Mouse (Mus musculus): Measurements from ENCODE around the gene Atp6v1e2. TPM values are rescaled to one million over a fixed set of nuclear protein-coding genes. Genes with fewer than 3 reads are reported as not detected.

Gene Atp6v1e2
- polyA plus RNA-seq, 1 experiment: 0.48 TPM

DNA sequence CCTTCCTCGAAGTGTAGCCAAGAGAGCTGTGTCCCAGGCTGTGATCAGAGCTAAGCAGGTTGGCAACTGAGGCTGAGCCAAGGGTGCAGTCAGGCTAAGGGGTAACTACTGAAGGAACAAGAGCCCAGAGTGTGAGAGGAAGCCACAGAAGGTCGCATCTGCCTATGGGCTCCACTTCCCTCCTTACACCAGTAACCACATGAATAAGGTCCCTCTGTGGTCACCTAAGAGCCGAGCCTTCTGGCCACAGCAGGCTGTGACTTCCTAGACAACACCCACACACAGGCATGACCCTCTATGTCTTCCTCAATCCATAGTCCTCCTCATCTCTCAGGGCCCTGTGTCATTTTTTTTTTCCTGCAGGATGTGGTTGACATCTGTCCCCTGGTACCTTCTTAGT lies 43.5 kb downstream of the Atp6v1e2 start:
- H3K27ac ChIP-seq (ENCODE audit: insufficient read depth, low read length): no peak overlapping the region
- no peak overlapping the region for H3K9ac ChIP-seq (ENCODE audit: low read depth, poor library complexity, severe bottlenecking)
- no peaks in the 10 kb centered on the region for H3K9me3 ChIP-seq (replicated peaks; ENCODE audit: control insufficient read depth, insufficient read depth, low read length, poor library complexity, severe bottlenecking)
- no peak overlapping the region for H3K4me3 ChIP-seq (ENCODE audit: low read depth, low read length)
- H3K36me3 ChIP-seq (ENCODE audit: control insufficient read depth, insufficient read depth, low read length, poor library complexity, severe bottlenecking): no peaks in the 10 kb centered on the region
- no peaks in the 10 kb centered on the region for H3K4me1 ChIP-seq (ENCODE audit: control insufficient read depth, insufficient read depth, low read length)
- TF ChIP-seq CTCF (IDR thresholded peaks at IDR 0.05; ENCODE audit: low read depth, low read length): no peak
- no peak for TF ChIP-seq EP300 (IDR thresholded peaks at IDR 0.05; ENCODE audit: insufficient read depth, low read depth, low read length)
- TF ChIP-seq POLR2A (IDR thresholded peaks at IDR 0.05; ENCODE audit: insufficient read depth, low read length): no peak
- H3K27me3 ChIP-seq (ENCODE audit: control insufficient read depth, insufficient read depth, low read length, poor library complexity, severe bottlenecking): no peaks in the 10 kb centered on the region

DNA sequence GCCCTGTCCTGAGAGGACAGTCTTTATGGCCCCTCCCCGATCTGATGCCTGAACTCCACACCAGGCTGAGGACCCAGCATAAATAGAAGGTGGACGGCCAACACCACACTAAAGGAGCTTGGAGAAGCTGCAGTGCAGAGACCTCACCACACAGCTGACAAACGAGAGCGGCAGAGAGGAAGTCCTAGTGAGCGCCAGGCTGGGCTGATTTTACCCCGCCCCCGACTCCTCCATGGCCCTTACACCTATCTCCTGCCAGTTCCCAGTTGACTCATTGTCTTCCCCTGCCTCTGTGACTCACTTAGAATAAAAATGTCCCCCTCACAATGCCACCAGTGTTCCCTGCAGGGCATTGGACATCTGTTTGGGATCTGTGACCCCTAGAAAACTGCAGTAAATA lies 44.1 kb downstream of the Atp6v1e2 start:
- Histone ChIP-seq H3K9ac (ENCODE audit: low read depth, poor library complexity, severe bottlenecking) (no peak overlapping the region), H3K4me3 (ENCODE audit: low read depth, low read length) (no peak overlapping the region), H3K27ac (ENCODE audit: insufficient read depth, low read length) (no peak overlapping the region), H3K27me3 (ENCODE audit: control insufficient read depth, insufficient read depth, low read length, poor library complexity, severe bottlenecking) (no peaks in the 10 kb centered on the region), H3K4me1 (ENCODE audit: control insufficient read depth, insufficient read depth, low read length) (no peaks in the 10 kb centered on the region), H3K36me3 (ENCODE audit: control insufficient read depth, insufficient read depth, low read length, poor library complexity, severe bottlenecking) (no peaks in the 10 kb centered on the region), H3K9me3 (replicated peaks; ENCODE audit: control insufficient read depth, insufficient read depth, low read length, poor library complexity, severe bottlenecking) (no peaks in the 10 kb centered on the region)
- TF ChIP-seq POLR2A (IDR thresholded peaks at IDR 0.05; ENCODE audit: insufficient read depth, low read length) (no peak), CTCF (IDR thresholded peaks at IDR 0.05; ENCODE audit: low read depth, low read length) (no peak), EP300 (IDR thresholded peaks at IDR 0.05; ENCODE audit: insufficient read depth, low read depth, low read length) (no peak)

DNA sequence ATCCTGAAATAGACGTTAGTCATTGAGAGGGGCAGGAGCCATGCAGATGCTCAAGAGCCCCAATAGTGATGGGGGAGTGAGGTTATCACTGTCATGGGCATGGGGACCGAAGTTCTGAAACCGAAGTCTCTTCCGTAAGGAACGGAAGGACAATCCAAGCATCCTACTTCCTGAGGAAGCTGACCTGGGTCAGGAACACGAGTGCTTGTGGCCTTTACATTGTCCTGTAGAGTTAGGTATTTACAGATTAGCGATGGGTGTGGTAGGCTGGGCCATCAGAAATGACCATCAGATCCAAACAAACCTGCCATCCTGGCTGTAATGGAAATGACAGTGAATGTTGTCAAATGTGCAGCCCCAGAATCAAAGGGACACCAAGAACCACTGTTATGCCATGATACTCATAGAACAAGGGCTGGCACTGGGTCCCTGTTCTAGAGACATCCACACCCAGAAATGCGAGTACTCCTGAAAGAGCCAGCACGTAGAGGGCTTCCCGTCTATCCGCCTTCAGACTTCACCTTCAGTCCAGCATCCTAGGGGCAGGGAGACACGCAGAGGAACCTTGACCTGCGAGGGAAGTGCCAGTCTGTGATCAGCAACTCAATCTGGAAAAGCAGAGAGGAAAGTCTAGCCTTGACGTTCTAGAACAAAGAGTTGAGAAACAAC lies 45.2 kb downstream of the Atp6v1e2 start:
- no peak overlapping the region for H3K9ac ChIP-seq (ENCODE audit: low read depth, poor library complexity, severe bottlenecking)
- H3K27ac ChIP-seq (ENCODE audit: insufficient read depth, low read length): no peak overlapping the region
- no peaks in the 10 kb centered on the region for H3K36me3 ChIP-seq (ENCODE audit: control insufficient read depth, insufficient read depth, low read length, poor library complexity, severe bottlenecking)
- TF ChIP-seq CTCF (IDR thresholded peaks at IDR 0.05; ENCODE audit: low read depth, low read length): no peak
- no peak for TF ChIP-seq EP300 (IDR thresholded peaks at IDR 0.05; ENCODE audit: insufficient read depth, low read depth, low read length)
- no peak for TF ChIP-seq POLR2A (IDR thresholded peaks at IDR 0.05; ENCODE audit: insufficient read depth, low read length)
- H3K4me1 ChIP-seq (ENCODE audit: control insufficient read depth, insufficient read depth, low read length): no peaks in the 10 kb centered on the region
- no peaks in the 10 kb centered on the region for H3K27me3 ChIP-seq (ENCODE audit: control insufficient read depth, insufficient read depth, low read length, poor library complexity, severe bottlenecking)
- no peaks in the 10 kb centered on the region for H3K9me3 ChIP-seq (replicated peaks; ENCODE audit: control insufficient read depth, insufficient read depth, low read length, poor library complexity, severe bottlenecking)
- H3K4me3 ChIP-seq (ENCODE audit: low read depth, low read length): no peak overlapping the region

DNA sequence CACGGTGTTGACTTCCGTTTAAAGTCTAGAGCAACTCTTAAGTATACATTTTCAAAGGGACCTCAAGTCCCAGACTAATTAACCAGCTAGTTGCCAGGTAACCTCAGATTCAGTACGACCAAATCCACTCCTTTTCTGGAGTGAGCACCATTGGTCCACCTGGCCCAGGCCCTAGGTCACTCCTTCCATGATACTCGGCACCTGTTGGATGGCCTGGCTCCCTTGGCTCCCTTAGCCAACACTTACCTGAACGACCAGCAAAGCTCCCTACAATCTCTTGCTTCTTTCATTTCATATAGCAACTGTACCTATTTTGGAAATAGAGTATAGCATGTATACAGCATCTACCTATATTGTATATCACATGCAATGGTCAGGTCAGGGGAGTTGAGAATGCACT lies 47.1 kb downstream of the Atp6v1e2 start:
- Histone ChIP-seq H3K4me1 (ENCODE audit: control insufficient read depth, insufficient read depth, low read length) (no peaks in the 10 kb centered on the region), H3K4me3 (ENCODE audit: low read depth, low read length) (no peak overlapping the region), H3K36me3 (ENCODE audit: control insufficient read depth, insufficient read depth, low read length, poor library complexity, severe bottlenecking) (no peaks in the 10 kb centered on the region), H3K9ac (ENCODE audit: low read depth, poor library complexity, severe bottlenecking) (no peak overlapping the region), H3K27me3 (ENCODE audit: control insufficient read depth, insufficient read depth, low read length, poor library complexity, severe bottlenecking) (no peaks in the 10 kb centered on the region), H3K27ac (ENCODE audit: insufficient read depth, low read length) (no peak overlapping the region), H3K9me3 (replicated peaks; ENCODE audit: control insufficient read depth, insufficient read depth, low read length, poor library complexity, severe bottlenecking) (no peaks in the 10 kb centered on the region)
- no peak for TF ChIP-seq EP300 (IDR thresholded peaks at IDR 0.05; ENCODE audit: insufficient read depth, low read depth, low read length)
- TF ChIP-seq POLR2A (IDR thresholded peaks at IDR 0.05; ENCODE audit: insufficient read depth, low read length): no peak
- TF ChIP-seq CTCF (IDR thresholded peaks at IDR 0.05; ENCODE audit: low read depth, low read length): no peak

DNA sequence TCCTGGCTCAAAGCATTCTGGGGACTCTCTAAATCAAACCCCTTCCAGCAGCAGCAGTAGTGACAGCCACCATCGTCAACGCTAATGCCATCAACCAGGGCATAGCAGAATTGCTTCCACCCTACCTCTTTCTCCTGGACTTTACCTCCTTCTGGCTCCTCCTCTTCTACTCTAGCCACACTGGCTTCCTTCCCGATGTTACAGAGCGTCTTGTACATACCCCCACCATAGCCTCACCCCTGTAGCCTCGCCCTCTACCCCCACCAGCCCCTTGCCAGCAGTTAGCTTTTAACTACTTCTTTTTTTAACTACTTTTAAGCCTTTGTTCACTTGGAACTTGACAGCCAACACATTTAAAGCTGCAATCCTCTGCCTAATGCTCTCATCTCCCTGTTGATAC lies 47.9 kb downstream of the Atp6v1e2 start:
- Histone ChIP-seq H3K27ac (ENCODE audit: insufficient read depth, low read length) (no peak overlapping the region), H3K27me3 (ENCODE audit: control insufficient read depth, insufficient read depth, low read length, poor library complexity, severe bottlenecking) (no peaks in the 10 kb centered on the region), H3K9me3 (replicated peaks; ENCODE audit: control insufficient read depth, insufficient read depth, low read length, poor library complexity, severe bottlenecking) (no peaks in the 10 kb centered on the region), H3K4me3 (ENCODE audit: low read depth, low read length) (no peak overlapping the region), H3K4me1 (ENCODE audit: control insufficient read depth, insufficient read depth, low read length) (no peaks in the 10 kb centered on the region), H3K36me3 (ENCODE audit: control insufficient read depth, insufficient read depth, low read length, poor library complexity, severe bottlenecking) (no peaks in the 10 kb centered on the region), H3K9ac (ENCODE audit: low read depth, poor library complexity, severe bottlenecking) (no peak overlapping the region)
- TF ChIP-seq EP300 (IDR thresholded peaks at IDR 0.05; ENCODE audit: insufficient read depth, low read depth, low read length) (no peak), CTCF (IDR thresholded peaks at IDR 0.05; ENCODE audit: low read depth, low read length) (no peak), POLR2A (IDR thresholded peaks at IDR 0.05; ENCODE audit: insufficient read depth, low read length) (no peak)

DNA sequence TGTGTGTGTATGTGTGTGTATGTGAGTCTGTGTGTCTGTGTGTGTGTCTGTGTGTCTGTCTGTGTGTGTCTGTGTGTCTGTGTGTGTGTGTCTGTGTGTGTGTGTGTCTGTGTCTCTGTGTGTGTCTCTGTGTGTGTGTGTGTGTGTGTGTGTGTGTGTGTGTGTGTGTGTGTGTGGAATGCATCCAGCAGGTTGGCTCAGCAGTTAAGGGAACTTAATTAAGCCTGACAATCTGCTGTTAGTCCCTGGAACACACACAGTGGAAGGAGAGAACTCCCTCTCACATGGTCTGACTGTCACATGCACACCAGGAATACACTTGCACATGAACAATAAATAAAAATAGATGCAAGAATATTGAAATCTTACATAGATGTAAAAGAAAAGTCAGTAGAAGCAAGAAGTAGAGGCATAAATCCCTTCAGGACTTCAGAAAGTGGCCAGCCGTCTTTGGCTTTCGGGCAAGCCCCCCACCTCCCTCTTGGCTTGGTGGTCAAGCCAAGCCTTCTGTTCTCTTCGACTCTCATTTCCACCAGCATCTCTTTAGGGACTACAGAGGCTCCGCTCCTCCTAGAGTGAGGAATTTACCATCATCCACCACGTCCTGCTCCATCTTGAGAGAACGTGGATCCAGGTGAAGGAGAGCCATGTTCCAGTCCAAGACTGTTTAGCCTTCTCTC lies 50.1 kb downstream of the Atp6v1e2 start:
- H3K4me3 ChIP-seq (ENCODE audit: low read depth, low read length): no peak overlapping the region
- no peaks in the 10 kb centered on the region for H3K27me3 ChIP-seq (ENCODE audit: control insufficient read depth, insufficient read depth, low read length, poor library complexity, severe bottlenecking)
- no peak overlapping the region for H3K9ac ChIP-seq (ENCODE audit: low read depth, poor library complexity, severe bottlenecking)
- H3K27ac ChIP-seq (ENCODE audit: insufficient read depth, low read length): no peak overlapping the region
- H3K4me1 ChIP-seq (ENCODE audit: control insufficient read depth, insufficient read depth, low read length): no peaks in the 10 kb centered on the region
- no peaks in the 10 kb centered on the region for H3K36me3 ChIP-seq (ENCODE audit: control insufficient read depth, insufficient read depth, low read length, poor library complexity, severe bottlenecking)
- no peaks in the 10 kb centered on the region for H3K9me3 ChIP-seq (replicated peaks; ENCODE audit: control insufficient read depth, insufficient read depth, low read length, poor library complexity, severe bottlenecking)
- TF ChIP-seq POLR2A (IDR thresholded peaks at IDR 0.05; ENCODE audit: insufficient read depth, low read length): no peak
- TF ChIP-seq CTCF (IDR thresholded peaks at IDR 0.05; ENCODE audit: low read depth, low read length): no peak
